Mouse (Mus musculus): ENCODE measurements around the gene Hnrnpa1.

- TF ChIP-seq CTCF (IDR thresholded peaks at IDR 0.05; ENCODE audit: extremely low read depth, insufficient read depth, insufficient read length, insufficient replicate concordance) (no peak), POLR2A (IDR thresholded peaks at IDR 0.05; ENCODE audit: low read depth, low read length) (no peak)
Observed at GRCm38 (mm10) chr15:103289600-103289999, 49.4 kb downstream of the Hnrnpa1 start.
